Mouse (Mus musculus) small intestine, adult 2 months (tissue): ENCODE measurements around the gene Gcm1. TPM values are rescaled to one million over a fixed set of nuclear protein-coding genes. Genes with fewer than 3 reads are reported as not detected.
A peak's percentile ranks its signal among the peaks of the same experiment; 100 is the strongest.

Experiments used
- H3K27ac ChIP-seq: fragments of 200-500 bp; 2 replicates; pipeline ENCODE4 v1.5.1; 2012; ENCODE audit warnings: low read depth, low read length, control low read depth, inconsistent platforms; ENCODE audit not compliant: insufficient read depth
- H3K27me3 ChIP-seq: fragments of 200-500 bp; 2 replicates; pipeline ENCODE4 v1.6.1; 2012; ENCODE audit warnings: mild to moderate bottlenecking, moderate library complexity, low read length, inconsistent platforms; ENCODE audit not compliant: control insufficient read depth, insufficient read depth
- H3K36me3 ChIP-seq: fragments of 200-500 bp; 2 replicates; pipeline ENCODE4 v1.6.1; 2012; ENCODE audit warnings: mild to moderate bottlenecking, low read length, control low read depth, inconsistent platforms; ENCODE audit not compliant: control insufficient read depth, insufficient read depth
- H3K4me1 ChIP-seq: fragments of 200-500 bp; 2 replicates; pipeline ENCODE4 v1.6.1; 2012; ENCODE audit warnings: low read length, inconsistent platforms, mixed read lengths; ENCODE audit not compliant: control insufficient read depth, insufficient read depth, insufficient read length
- H3K4me3 ChIP-seq: fragments of 200-500 bp; 2 replicates; pipeline ENCODE4 v1.5.1; 2012; ENCODE audit warnings: low read depth, mild to moderate bottlenecking, control low read depth, inconsistent platforms, low read length, moderate library complexity
- CTCF ChIP-seq: fragments of 200-500 bp; IDR thresholded peaks from 2 replicates; pipeline ENCODE4 v1.5.1; 2012; ENCODE audit warnings: low read depth, mild to moderate bottlenecking, control low read depth, inconsistent platforms, low read length, moderate library complexity, mixed read lengths; ENCODE audit not compliant: insufficient replicate concordance, insufficient read length; ENCODE audit errors: extremely low read depth
- POLR2A ChIP-seq: fragments of 200-500 bp; IDR thresholded peaks from 2 replicates; pipeline ENCODE4 v1.6.1; 2012; ENCODE audit warnings: low read depth, mild to moderate bottlenecking, control low read depth, inconsistent platforms, low read length, moderate library complexity
- WGBS: fragments of 180-500 bp; shearing (Covaris S2); methylation state at CpG from one replicate; pipeline ENCODE4 v1.1.7; 2018; 5-methylcytosine and 5-hydroxymethylcytosine counted together
- polyA plus RNA-seq: library from polyadenylated mRNA; depleted of rRNA; stranded (reverse); fragments of >200 nt; gene quantifications from 2 replicates; pipeline ENCODE4 v1.2.3, GENCODE M21; 2012

Gcm1 gene
- polyA plus RNA-seq, 1 experiment, result not detected

DNA sequence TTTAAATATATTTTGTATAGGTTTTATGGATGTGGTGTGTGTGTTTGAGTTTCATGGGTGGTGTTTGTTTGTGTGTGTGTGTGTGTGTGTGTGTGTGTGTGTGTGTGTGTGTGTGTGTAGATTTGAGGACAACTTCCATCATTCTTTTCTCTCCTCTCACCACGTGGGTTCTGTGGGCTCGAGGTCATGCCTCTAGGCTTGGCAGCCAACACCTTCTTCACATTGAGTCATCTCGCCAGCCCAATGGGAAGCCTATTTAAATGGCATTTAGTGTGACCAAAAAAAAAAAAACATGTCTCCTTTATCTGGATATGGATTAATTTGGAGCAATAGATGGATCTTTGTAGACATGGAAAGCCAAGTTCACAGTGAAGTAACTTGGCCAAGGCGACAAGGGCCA is 39.7 kb upstream of the Gcm1 start:
- Histone ChIP-seq H3K36me3 (no peaks in the 10 kb centered on the region), H3K27me3 (no peaks in the 10 kb centered on the region), H3K4me1 (no peaks in the 10 kb centered on the region), H3K27ac (no peak overlapping the region), H3K4me3 (no peak overlapping the region)
- no peak for TF ChIP-seq POLR2A
- TF ChIP-seq CTCF, result no peak
- WGBS, result 73% methylated on average over 4 of the region's 4 CpGs

DNA sequence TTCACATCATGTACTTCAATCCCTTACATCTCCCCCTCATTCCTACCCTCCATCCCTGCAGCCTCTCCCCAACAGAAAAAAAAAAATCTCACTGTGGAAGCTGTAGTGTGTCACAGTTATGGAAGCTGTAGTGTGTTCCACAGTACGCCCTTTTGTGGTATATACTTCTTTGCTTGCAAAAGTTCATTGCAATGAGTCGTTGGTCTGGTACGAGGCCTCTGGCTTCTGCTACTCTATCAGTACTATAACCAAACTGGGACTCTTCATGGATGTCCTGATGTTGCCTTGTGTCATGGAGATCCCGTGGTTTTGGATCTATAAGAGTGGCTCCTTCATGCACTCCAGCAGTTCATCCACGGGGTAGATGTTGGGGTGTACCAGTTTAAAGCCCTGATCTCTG is 39.0 kb upstream of the Gcm1 start:
- H3K36me3 ChIP-seq, result no peaks in the 10 kb centered on the region
- H3K27ac ChIP-seq, result no peak overlapping the region
- H3K4me3 ChIP-seq, result no peak overlapping the region
- no peaks in the 10 kb centered on the region for H3K4me1 ChIP-seq
- H3K27me3 ChIP-seq, result no peaks in the 10 kb centered on the region
- WGBS, result 85% methylated on average over 5 of the region's 5 CpGs
- no peak for TF ChIP-seq POLR2A
- no peak for TF ChIP-seq CTCF

DNA sequence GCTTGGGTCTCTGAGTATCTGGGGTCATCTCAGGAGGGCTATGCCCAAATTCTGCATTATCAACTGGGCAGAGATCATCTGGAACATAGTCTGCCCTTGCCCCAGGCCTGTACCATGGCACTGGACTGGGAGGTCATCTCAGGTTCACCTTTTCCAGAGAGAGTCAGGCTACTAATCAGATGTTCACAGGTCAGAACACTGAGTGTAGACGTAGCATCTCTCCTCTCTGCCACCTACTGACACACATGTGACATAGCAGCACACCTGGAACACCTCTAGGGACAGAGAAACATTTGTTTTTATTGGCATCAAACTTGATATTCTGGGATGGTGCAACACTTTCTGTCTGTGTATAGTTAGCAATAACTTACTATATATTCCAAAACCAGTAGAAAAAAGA is 37.9 kb upstream of the Gcm1 start:
- Histone ChIP-seq H3K4me3 (no peak overlapping the region), H3K36me3 (no peaks in the 10 kb centered on the region), H3K27me3 (no peaks in the 10 kb centered on the region), H3K4me1 (no peaks in the 10 kb centered on the region), H3K27ac (no peak overlapping the region)
- TF ChIP-seq CTCF (no peak), POLR2A (no peak)
- WGBS, result 16% methylated on average over 1 of the region's 1 CpGs

DNA sequence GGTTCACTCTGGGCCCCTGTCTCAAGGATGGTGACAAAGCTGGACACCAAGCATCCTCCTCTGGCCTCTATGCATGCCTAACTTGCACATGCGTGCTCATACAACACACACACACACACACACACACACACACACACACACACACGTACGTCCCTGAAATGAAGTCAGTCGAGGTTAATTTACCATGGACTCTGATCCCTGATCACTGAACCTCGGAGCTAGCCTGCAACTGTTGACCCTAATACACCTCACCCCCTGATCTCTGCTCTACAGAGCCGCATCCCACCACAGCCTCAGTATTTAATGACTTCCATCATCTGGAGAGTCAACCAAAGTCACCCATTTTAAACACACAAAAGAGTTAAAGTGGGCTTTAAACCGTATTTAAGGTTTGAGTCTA is 35.9 kb upstream of the Gcm1 start:
- no peak overlapping the region for H3K4me3 ChIP-seq
- TF ChIP-seq CTCF, result no peak
- no peak for TF ChIP-seq POLR2A
- WGBS, result 71% methylated on average over 7 of the region's 7 CpGs
- H3K27ac ChIP-seq, result no peak overlapping the region
- no peaks in the 10 kb centered on the region for H3K4me1 ChIP-seq
- H3K36me3 ChIP-seq, result no peaks in the 10 kb centered on the region
- no peaks in the 10 kb centered on the region for H3K27me3 ChIP-seq

DNA sequence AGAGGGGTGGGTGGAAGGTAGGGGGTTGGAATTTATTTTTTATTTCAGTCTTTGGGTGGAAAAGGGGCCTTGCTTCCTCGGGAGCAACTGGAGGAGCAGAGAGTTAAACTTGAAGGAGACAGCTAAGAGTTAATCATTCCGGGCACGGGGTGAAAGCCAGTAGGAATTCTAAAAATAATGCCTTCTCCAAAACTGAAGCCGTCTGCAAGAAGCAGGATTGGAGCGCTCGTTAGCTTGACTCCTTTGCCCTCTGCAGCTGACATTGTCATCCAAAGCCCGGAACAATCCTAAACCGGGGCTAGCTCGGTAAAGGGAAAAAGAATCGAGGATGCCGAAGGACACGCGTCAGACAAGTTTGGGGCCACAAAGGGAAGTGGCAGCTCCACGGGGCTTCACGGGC is 35.4 kb upstream of the Gcm1 start:
- H3K27ac ChIP-seq, result no peak overlapping the region
- H3K27me3 ChIP-seq, result no peaks in the 10 kb centered on the region
- H3K4me1 ChIP-seq, result peaks cover 2% of the 10 kb centered on the region; the same call in 1 of the 2 replicates
- 75% methylated on average over 15 of the region's 15 CpGs for WGBS
- no peaks in the 10 kb centered on the region for H3K36me3 ChIP-seq
- no peak overlapping the region for H3K4me3 ChIP-seq
- TF ChIP-seq POLR2A (no peak), CTCF (no peak)

DNA sequence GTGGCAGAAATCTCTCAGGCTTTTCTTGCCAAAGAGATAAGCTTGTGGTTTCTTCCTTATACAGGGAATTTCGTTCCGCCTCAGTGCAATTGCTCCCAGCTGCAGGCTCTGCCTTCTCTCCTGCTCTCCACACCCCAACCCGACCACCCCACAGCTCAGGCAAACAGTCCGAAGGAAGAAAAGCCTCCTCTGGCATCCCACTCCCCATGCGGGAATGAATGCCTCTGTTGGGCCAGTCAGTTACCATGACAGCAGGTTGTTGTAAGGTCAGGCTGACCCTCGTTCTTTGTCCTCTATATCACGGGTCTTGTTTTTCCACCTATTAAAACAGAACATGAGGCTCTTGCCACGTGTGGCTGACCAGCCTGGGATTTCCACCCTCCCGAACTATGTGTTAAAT is 30.5 kb upstream of the Gcm1 start:
- Histone ChIP-seq H3K4me1 (peaks cover 12% of the 10 kb centered on the region), H3K27me3 (no peaks in the 10 kb centered on the region), H3K27ac (no peak overlapping the region), H3K4me3 (no peak overlapping the region), H3K36me3 (no peaks in the 10 kb centered on the region)
- 27% methylated on average over 9 of the region's 9 CpGs for WGBS
- TF ChIP-seq CTCF, result no peak
- TF ChIP-seq POLR2A, result no peak

DNA sequence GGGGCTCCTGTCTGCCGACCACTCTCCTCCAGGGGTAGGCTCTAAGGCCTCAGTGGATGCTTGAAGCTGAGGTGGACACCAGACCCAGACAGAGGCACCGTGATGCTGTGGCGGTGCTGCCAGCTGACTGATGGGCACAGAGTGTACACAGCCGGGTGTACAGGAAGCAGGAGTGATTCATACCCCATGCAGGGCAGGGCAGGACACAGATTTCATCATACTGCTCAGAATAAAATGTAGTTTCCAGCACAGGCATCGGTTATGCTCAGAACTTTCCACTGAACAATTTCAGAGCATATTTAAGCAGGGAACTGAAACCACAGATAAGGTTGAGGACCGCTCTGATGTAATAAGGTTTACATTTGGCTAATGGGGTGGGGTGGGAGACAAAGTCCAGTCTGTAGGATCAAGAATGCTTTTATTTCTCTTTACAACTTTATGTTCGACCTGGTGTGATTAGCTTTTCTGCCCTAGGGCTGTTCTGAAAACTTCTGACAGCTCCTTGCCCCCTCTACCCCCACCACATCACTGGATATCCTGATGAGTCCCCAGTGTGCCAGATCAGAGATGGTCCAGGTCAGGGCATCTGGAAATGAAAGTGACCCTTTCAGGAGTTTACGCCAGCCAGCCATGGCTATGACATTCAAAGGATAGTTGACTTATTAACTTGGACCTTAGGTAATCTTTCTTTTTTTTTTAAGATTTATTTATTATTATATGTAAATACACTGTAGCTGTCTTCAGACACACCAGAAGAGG is 29.4 kb upstream of the Gcm1 start:
- TF ChIP-seq CTCF, result no peak
- TF ChIP-seq POLR2A, result no peak
- H3K27ac ChIP-seq, result peak overlapping the region; percentile 41
- no peaks in the 10 kb centered on the region for H3K36me3 ChIP-seq
- H3K4me1 ChIP-seq, result peaks cover 12% of the 10 kb centered on the region
- no peaks in the 10 kb centered on the region for H3K27me3 ChIP-seq
- H3K4me3 ChIP-seq, result no peak overlapping the region
- 16% methylated on average over 8 of the region's 8 CpGs for WGBS
